Mouse (Mus musculus) heart, postnatal 0 days (tissue): ENCODE data around the gene Gpn1. TPM values are rescaled to one million over a fixed set of nuclear protein-coding genes. Genes with fewer than 3 reads are reported as not detected.

Source experiments
- ATAC-seq: fragments of 200-750 bp; cut with Nextera tagmentation; 2 replicates; pipeline ENCODE4 v1.8.0; 2017; ENCODE audit warnings: low read depth, moderate number of reproducible peaks, moderate library complexity; ENCODE audit not compliant: insufficient read depth
- DNase-seq: peaks from one replicate; pipeline ENCODE4 v3.0.0-alpha.2; 2016; ENCODE audit warnings: low spot score
- H3K27ac ChIP-seq: fragments of 300-500 bp; sonication (generic); 2 replicates; pipeline ENCODE4 v1.5.1; 2014; ENCODE audit warnings: low read depth, mild to moderate bottlenecking
- H3K27me3 ChIP-seq: fragments of 300-500 bp; sonication (generic); 2 replicates; pipeline ENCODE4 v1.6.1; 2014; ENCODE audit warnings: low read length, mixed read lengths; ENCODE audit not compliant: control insufficient read depth, insufficient read depth
- H3K36me3 ChIP-seq: fragments of 300-500 bp; sonication (generic); replicated peaks from 2 replicates; pipeline ENCODE4 v1.6.1; 2014; ENCODE audit warnings: low read length, mixed read lengths; ENCODE audit not compliant: control insufficient read depth, insufficient read depth
- H3K4me1 ChIP-seq: fragments of 300-500 bp; sonication (generic); 2 replicates; pipeline ENCODE4 v1.6.1; 2014; ENCODE audit warnings: antibody characterized with exemption; ENCODE audit not compliant: control insufficient read depth, insufficient read depth
- H3K4me2 ChIP-seq: fragments of 300-500 bp; sonication (generic); 2 replicates; pipeline ENCODE4 v1.6.1; 2014; ENCODE audit warnings: low read depth, mild to moderate bottlenecking, low read length, moderate library complexity
- H3K4me3 ChIP-seq: fragments of 300-500 bp; sonication (generic); 2 replicates; pipeline ENCODE4 v1.5.1; 2014; ENCODE audit warnings: low read depth, low read length
- H3K9ac ChIP-seq: fragments of 300-500 bp; sonication (generic); replicated peaks from 2 replicates; pipeline ENCODE4 v1.6.1; 2014; ENCODE audit warnings: low read depth, low read length, mixed read lengths
- H3K9me3 ChIP-seq: fragments of 300-500 bp; sonication (generic); replicated peaks from 2 replicates; pipeline ENCODE4 v1.6.1; 2016; ENCODE audit warnings: low read length; ENCODE audit not compliant: control insufficient read depth
- CTCF ChIP-seq: IDR thresholded peaks from 2 replicates; pipeline ENCODE4 v1.5.1; 2016; ENCODE audit warnings: antibody characterized with exemption, control low read depth, low read depth
- EP300 ChIP-seq: IDR thresholded peaks from 2 replicates; pipeline ENCODE4 v1.6.1; 2016; ENCODE audit warnings: antibody characterized with exemption, low read depth
- WGBS: fragments of 180-500 bp; shearing (Covaris S2); extraction: QIAGEN DNeasy Blood & Tissue Kit; methylation state at CpG from one replicate; pipeline ENCODE4 v1.1.7; 2014; 5-methylcytosine and 5-hydroxymethylcytosine counted together
- polyA plus RNA-seq: library from polyadenylated mRNA; unstranded; fragments of >200 nt; fragmentation: Nextera tagmentation; extraction: Ambion mirVana; gene quantifications from 2 replicates; pipeline ENCODE4 v1.2.1, GENCODE M21; 2015
- total RNA-seq: library from RNA; depleted of rRNA; stranded (reverse); fragments of >200 nt; gene quantifications from 2 replicates; pipeline ENCODE4 v1.2.3, GENCODE M21; 2014; ENCODE audit warnings: low replicate concordance; rRNA removed

Gene Gpn1
- total and polyA plus RNA-seq, 2 experiments from 2014 or later = 29.1 to 31.3 TPM

DNA sequence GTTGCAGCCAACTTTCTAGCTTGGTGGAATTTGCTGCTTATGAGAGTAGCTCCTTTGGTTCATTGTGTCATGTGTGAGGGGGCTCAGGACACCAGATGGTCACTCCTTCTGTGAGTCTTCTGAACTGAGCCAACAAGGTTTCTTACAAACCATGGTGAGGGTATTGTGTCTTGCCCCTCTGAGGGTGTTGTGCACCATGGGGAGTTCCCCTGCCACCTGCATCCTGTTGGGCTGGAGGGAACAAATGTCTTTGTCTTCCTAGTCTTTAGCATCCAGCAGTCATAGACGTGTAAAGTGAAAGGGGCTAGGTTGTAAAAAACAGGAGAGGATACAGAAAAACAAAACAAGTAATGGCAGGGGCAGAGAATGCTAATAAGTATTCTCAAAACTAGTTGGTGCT, 64.9 kb downstream of the Gpn1 start:
- no peak for ATAC-seq
- no peaks in the 10 kb centered on the region for H3K9me3 ChIP-seq
- peaks cover 6% of the 10 kb centered on the region; the same call in 1 of the 2 replicates for H3K4me1 ChIP-seq
- DNase-seq = no peak
- H3K9ac ChIP-seq = no peak overlapping the region
- no peak overlapping the region for H3K4me3 ChIP-seq
- H3K4me2 ChIP-seq = no peak overlapping the region
- H3K36me3 ChIP-seq = peaks cover 34% of the 10 kb centered on the region
- no peaks in the 10 kb centered on the region for H3K27me3 ChIP-seq
- 46% methylated on average over 1 of the region's 1 CpGs for WGBS
- H3K27ac ChIP-seq = no peak overlapping the region
- TF ChIP-seq CTCF = no peak

DNA sequence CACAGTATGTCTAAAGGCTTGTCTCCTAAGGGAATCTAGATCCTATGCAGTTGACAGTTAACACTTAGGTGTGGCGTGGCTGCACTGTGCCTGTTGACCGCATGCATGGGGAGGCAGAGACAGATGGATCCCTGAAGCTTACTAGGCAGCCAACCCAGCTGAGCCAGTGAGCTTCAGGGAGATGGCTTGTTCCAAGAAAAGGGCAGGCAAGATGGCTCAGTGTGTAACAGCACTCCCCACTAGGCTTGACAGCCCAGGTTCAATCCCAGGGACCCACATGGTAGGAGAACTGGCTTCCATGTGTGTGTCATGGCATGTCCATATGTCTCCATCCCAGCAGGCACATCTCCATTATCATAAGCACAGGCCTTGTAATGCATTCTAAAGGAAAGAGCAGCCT, 65.8 kb downstream of the Gpn1 start:
- ATAC-seq (no peak), DNase-seq (no peak)
- H3K36me3 ChIP-seq = peaks cover 26% of the 10 kb centered on the region
- 91% methylated on average over 2 of the region's 2 CpGs for WGBS
- no peaks in the 10 kb centered on the region for H3K27me3 ChIP-seq
- no peak overlapping the region for H3K4me3 ChIP-seq
- H3K9me3 ChIP-seq = no peaks in the 10 kb centered on the region
- no peak for TF ChIP-seq EP300
- TF ChIP-seq CTCF = no peak
- H3K4me1 ChIP-seq = peaks cover 16% of the 10 kb centered on the region; the same call in 1 of the 2 replicates
- H3K4me2 ChIP-seq = no peak overlapping the region
- no peak overlapping the region for H3K9ac ChIP-seq
- no peak overlapping the region for H3K27ac ChIP-seq

DNA sequence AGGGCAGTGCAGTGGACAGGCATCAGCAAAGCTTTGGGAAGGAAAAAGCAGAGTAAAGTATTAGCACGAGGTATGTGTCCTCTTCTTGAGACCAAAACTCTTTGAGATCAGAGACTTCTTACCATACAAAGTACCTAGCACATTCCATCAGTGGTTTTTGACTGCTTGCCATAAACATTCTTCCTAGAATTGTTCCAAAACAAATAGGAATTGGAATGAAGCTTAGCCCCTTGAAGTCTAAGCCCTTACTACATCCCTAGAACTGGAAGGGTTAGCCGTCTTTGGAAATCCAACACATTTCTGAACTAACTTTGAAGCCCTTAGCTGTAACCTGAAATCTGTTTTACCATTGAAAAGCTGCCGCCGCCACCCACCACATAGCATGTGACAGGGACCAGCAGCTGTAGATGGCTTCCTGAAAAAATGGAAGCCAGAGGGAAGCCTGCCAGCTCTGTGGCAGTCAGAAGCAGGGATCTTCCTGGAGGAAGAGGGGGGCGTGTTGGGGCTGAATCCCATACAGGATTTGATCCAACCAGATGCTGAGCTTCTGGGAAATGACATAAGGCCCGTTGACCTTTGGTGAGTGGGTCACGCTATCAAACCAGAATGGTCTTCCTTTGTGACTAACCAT, 67.6 kb downstream of the Gpn1 start:
- TF ChIP-seq EP300 = no peak; the same call in 1 of the 2 replicates
- TF ChIP-seq CTCF = no peak
- no peak overlapping the region for H3K9ac ChIP-seq
- peak; percentile 57 for DNase-seq
- peaks cover 14% of the 10 kb centered on the region; the same call in 1 of the 2 replicates for H3K36me3 ChIP-seq
- H3K27me3 ChIP-seq = no peaks in the 10 kb centered on the region
- no peaks in the 10 kb centered on the region for H3K9me3 ChIP-seq
- peak overlapping the region; percentile 66 for H3K27ac ChIP-seq
- H3K4me3 ChIP-seq = no peak overlapping the region
- H3K4me1 ChIP-seq = peaks cover 18% of the 10 kb centered on the region; the same call in 1 of the 2 replicates
- no peak overlapping the region for H3K4me2 ChIP-seq
- ATAC-seq = peak; percentile 53; the same call in 1 of the 2 replicates
- WGBS = 52% methylated on average over 7 of the region's 7 CpGs

Other genes starting within 250 kb of the Gpn1 start
- 2.0 and 2.6 TPM in 2 replicates for gene Krtcap3, start 243.1 kb upstream of the Gpn1 start, total RNA-seq
- 1.7 and 2.7 TPM in 2 replicates for gene Krtcap3, start 243.1 kb upstream of the Gpn1 start, polyA plus RNA-seq
- 30.3 and 40.9 TPM in 2 replicates for gene Ift172, start 203.6 kb upstream of the Gpn1 start, total RNA-seq
- gene Ift172, start 203.6 kb upstream of the Gpn1 start, polyA plus RNA-seq = 14.6 and 16.5 TPM in 2 replicates
- gene Fndc4, start 198.7 kb upstream of the Gpn1 start, total RNA-seq = 21.2 and 27.4 TPM in 2 replicates
- gene Fndc4, start 198.7 kb upstream of the Gpn1 start, polyA plus RNA-seq = 5.4 and 6.2 TPM in 2 replicates
- 0.12 TPM in 1 of 2 replicates, not detected in the other for gene Gckr, start 197.3 kb upstream of the Gpn1 start, total RNA-seq
- gene Gckr, start 197.3 kb upstream of the Gpn1 start, polyA plus RNA-seq = 0.04 TPM in 1 of 2 replicates, not detected in the other
- gene Zfp512, start 42.3 kb upstream of the Gpn1 start, total RNA-seq = 19.4 and 19.8 TPM in 2 replicates
- gene Zfp512, start 42.3 kb upstream of the Gpn1 start, polyA plus RNA-seq = 21.4 and 22.1 TPM in 2 replicates
- gene 4930548H24Rik, start 9.0 kb upstream of the Gpn1 start, total RNA-seq = 0.04 TPM in 1 of 2 replicates, not detected in the other
- not detected in 2 replicates for gene 4930548H24Rik, start 9.0 kb upstream of the Gpn1 start, polyA plus RNA-seq
- 7.6 and 19.9 TPM in 2 replicates for gene Slc4a1ap, start 32.3 kb downstream of the Gpn1 start, total RNA-seq
- gene Slc4a1ap, start 32.3 kb downstream of the Gpn1 start, polyA plus RNA-seq = 14.3 and 14.4 TPM in 2 replicates
- 21.9 and 23.7 TPM in 2 replicates for gene Supt7l, start 33.1 kb downstream of the Gpn1 start, total RNA-seq
- gene Supt7l, start 33.1 kb downstream of the Gpn1 start, polyA plus RNA-seq = 12.1 and 13.5 TPM in 2 replicates
- gene Mrpl33, start 102.2 kb downstream of the Gpn1 start, total RNA-seq = 272 and 275 TPM in 2 replicates
- gene Mrpl33, start 102.2 kb downstream of the Gpn1 start, polyA plus RNA-seq = 627 and 634 TPM in 2 replicates
- 0.53 and 0.58 TPM in 2 replicates for gene Rbks, start 202.9 kb downstream of the Gpn1 start, total RNA-seq
- gene Rbks, start 202.9 kb downstream of the Gpn1 start, polyA plus RNA-seq = 9.1 and 9.4 TPM in 2 replicates
- gene Babam2, start 202.9 kb downstream of the Gpn1 start, total RNA-seq = 46.5 and 51.3 TPM in 2 replicates
- 39.1 and 39.5 TPM in 2 replicates for gene Babam2, start 202.9 kb downstream of the Gpn1 start, polyA plus RNA-seq